Mouse (Mus musculus) megakaryocyte, embryonic 14.5 days (primary cell): ENCODE measurements around the gene Klhdc8b. TPM values are rescaled to one million over a fixed set of nuclear protein-coding genes. Genes with fewer than 3 reads are reported as not detected.

Source experiments
- H3K27me3 ChIP-seq: replicated peaks from 2 replicates; pipeline ENCODE3; 2012; ENCODE audit warnings: inconsistent platforms
- H3K36me3 ChIP-seq: replicated peaks from 2 replicates; pipeline ENCODE3; 2012; ENCODE audit warnings: low read length, inconsistent platforms, mixed read lengths
- H3K4me1 ChIP-seq: 2 replicates; pipeline ENCODE4 v1.6.1; 2012; ENCODE audit warnings: inconsistent platforms
- H3K4me3 ChIP-seq: replicated peaks from 2 replicates; pipeline ENCODE3; 2012; ENCODE audit warnings: moderate library complexity, mild to moderate bottlenecking, inconsistent platforms
- H3K9me3 ChIP-seq: 2 replicates; pipeline ENCODE4 v1.6.1; 2012; ENCODE audit warnings: inconsistent platforms
- FLI1 ChIP-seq: IDR thresholded peaks from 2 replicates; pipeline ENCODE4 v1.6.1; 2012; ENCODE audit warnings: low read length, inconsistent platforms, mixed read lengths
- GATA1 ChIP-seq: IDR thresholded peaks from 3 replicates; pipeline ENCODE4 v1.6.1; 2012; ENCODE audit warnings: mixed read lengths, low read length, inconsistent platforms, borderline replicate concordance
- polyA plus RNA-seq: library from polyadenylated mRNA; stranded (reverse); fragments of >175 nt; gene quantifications from 2 replicates; pipeline ENCODE4 v1.2.3, GENCODE M21; 2012; ENCODE audit warnings: low replicate concordance; ENCODE audit not compliant: insufficient read depth

Gene Klhdc8b
- polyA plus RNA-seq, 1 experiment = 6.5 TPM

- H3K27me3 ChIP-seq = peaks cover 76% of the 10 kb centered on the region
Measured at GRCm38 (mm10) chr9:108483051-108483790, 21.8 kb upstream of the Klhdc8b start.

DNA sequence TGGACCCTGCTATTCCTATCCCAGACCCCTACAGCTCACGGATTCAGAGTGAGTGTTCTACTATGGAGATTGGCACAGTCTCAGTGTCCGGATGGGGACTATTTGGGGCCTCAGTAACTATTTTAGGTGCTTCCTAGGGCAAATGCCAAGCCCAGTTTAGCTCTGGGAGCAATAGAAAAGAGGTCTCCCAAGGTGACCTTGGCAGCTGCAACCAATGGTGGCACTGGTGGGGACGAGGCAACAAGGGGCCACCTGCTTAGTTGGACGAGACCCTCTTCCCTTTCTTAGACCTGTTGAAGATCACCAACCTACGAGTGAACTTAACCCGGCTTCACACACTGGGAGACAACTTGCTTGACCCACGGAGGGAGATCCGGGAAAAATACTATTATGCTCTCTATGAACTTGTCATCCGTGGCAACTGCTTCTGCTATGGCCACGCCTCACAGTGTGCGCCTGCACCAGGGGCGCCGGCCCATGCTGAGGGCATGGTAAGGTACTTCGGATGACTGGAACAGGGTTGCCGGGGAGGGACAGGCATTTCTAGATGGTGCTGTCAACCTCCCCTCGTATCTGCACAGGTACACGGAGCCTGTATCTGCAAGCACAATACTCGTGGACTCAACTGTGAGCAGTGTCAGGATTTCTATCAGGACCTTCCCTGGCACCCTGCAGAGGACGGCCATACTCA is 20.3 kb upstream of the Klhdc8b start:
- Histone ChIP-seq H3K4me1 (peaks cover 30% of the 10 kb centered on the region), H3K27me3 (peaks cover 79% of the 10 kb centered on the region), H3K36me3 (no peaks in the 10 kb centered on the region), H3K4me3 (no peak overlapping the region), H3K9me3 (no peaks in the 10 kb centered on the region)
- TF ChIP-seq GATA1 = no peak

More at GRCm38 (mm10) chr9:108483051-108483790, 21.8 kb upstream of the Klhdc8b start:
- Histone ChIP-seq H3K4me3 (no peak overlapping the region), H3K9me3 (no peaks in the 10 kb centered on the region), H3K4me1 (peaks cover 26% of the 10 kb centered on the region), H3K36me3 (no peaks in the 10 kb centered on the region)
- TF ChIP-seq GATA1 (no peak), FLI1 (no peak)

- Histone ChIP-seq H3K36me3 (no peaks in the 10 kb centered on the region), H3K9me3 (no peaks in the 10 kb centered on the region), H3K27me3 (peaks cover 76% of the 10 kb centered on the region), H3K4me1 (peaks cover 30% of the 10 kb centered on the region), H3K4me3 (no peak overlapping the region)
- TF ChIP-seq GATA1 = no peak
- TF ChIP-seq FLI1 = no peak
Measured at GRCm38 (mm10) chr9:108480813-108481519, 19.6 kb upstream of the Klhdc8b start.

DNA sequence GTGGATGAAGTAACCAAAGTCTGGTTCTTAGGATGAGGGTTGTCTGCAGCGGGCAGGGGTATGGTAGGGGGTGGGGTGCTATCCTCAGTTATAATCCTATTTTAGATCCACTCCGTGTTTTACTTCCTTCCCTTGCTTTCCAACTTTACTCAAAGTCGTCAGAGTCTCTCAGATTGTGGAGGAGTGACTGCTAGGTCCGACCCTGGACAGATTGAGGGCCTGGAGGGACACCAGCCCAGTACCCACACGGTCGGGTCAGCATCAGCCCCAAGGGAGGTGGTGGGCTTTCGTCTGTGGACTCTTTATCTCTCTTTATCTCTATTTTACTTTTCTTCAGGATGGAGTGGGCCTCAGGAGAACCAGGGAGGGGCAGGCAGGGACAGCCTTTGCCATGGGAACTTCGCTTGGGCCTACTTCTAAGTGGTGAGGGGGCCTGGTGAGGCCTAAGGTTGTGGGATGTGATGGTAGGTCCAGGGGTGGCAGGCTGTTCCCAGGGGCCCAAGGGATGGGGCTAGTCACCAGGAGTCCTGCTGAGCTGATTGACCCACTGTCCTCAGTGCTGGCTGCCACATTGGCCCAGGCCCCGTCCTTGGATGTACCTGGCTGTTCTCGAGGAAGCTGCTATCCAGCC is 18.5 kb upstream of the Klhdc8b start, which contains the start of gene Lamb2:
Gene Lamb2 (plus strand): TSS at position 16 of the 631 bp plus-strand sequence.
- Histone ChIP-seq H3K9me3 (no peaks in the 10 kb centered on the region), H3K4me3 (peak within 1 kb of the TSS; percentile 75), H3K36me3 (no peaks in the 10 kb centered on the region), H3K27me3 (peaks cover 65% of the 10 kb centered on the region), H3K4me1 (peaks cover 30% of the 10 kb centered on the region)
- no peak for TF ChIP-seq FLI1
- TF ChIP-seq GATA1 = no peak

- H3K4me3 ChIP-seq = peak overlapping the region; percentile 75
Measured at GRCm38 (mm10) chr9:108479241-108479640, 17.9 kb upstream of the Klhdc8b start.

GRCm38 (mm10) chr9:108478638-108479156 is 17.3 kb upstream of the Klhdc8b start:
- H3K9me3 ChIP-seq = no peaks in the 10 kb centered on the region
- TF ChIP-seq GATA1 (no peak), FLI1 (no peak)
- peaks cover 28% of the 10 kb centered on the region for H3K4me1 ChIP-seq
- peaks cover 61% of the 10 kb centered on the region for H3K27me3 ChIP-seq
- no peaks in the 10 kb centered on the region for H3K36me3 ChIP-seq
- peak overlapping the region; percentile 75 for H3K4me3 ChIP-seq

More at GRCm38 (mm10) chr9:108479241-108479640, 17.9 kb upstream of the Klhdc8b start:
- Histone ChIP-seq H3K9me3 (no peaks in the 10 kb centered on the region), H3K27me3 (peaks cover 65% of the 10 kb centered on the region), H3K4me1 (peaks cover 32% of the 10 kb centered on the region), H3K36me3 (no peaks in the 10 kb centered on the region)
- TF ChIP-seq GATA1 (no peak), FLI1 (no peak)

- no peaks in the 10 kb centered on the region for H3K36me3 ChIP-seq
- H3K4me1 ChIP-seq = peaks cover 20% of the 10 kb centered on the region
- peaks cover 31% of the 10 kb centered on the region for H3K27me3 ChIP-seq
- TF ChIP-seq FLI1 (no peak), GATA1 (no peak)
- H3K4me3 ChIP-seq = no peak overlapping the region
- H3K9me3 ChIP-seq = no peaks in the 10 kb centered on the region
Measured at GRCm38 (mm10) chr9:108474528-108474927, 13.1 kb upstream of the Klhdc8b start.

DNA sequence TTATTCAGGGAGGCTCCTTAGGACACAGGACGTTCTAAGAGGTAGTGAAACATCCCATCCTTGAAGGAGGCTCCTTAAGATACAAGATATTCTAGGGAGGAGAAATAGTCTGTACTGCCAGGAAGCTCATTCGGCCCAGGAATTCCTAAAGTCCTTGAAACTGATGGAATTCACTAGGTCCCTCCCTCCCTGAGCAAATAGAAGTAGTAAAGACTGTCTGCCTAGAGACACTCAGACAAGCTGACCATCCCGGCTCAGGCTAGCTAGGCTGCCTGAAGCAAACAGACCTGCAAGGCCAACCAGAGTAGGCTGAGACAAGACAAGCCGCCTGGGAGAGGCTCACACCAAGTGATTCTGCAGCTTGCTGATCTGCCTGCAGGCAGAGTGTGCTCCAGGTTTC is 8.5 kb upstream of the Klhdc8b start:
- no peak for TF ChIP-seq FLI1
- TF ChIP-seq GATA1 = no peak
- H3K9me3 ChIP-seq = no peaks in the 10 kb centered on the region
- H3K27me3 ChIP-seq = peaks cover 12% of the 10 kb centered on the region
- H3K4me1 ChIP-seq = peaks cover 6% of the 10 kb centered on the region
- no peak overlapping the region for H3K4me3 ChIP-seq
- peaks cover 19% of the 10 kb centered on the region for H3K36me3 ChIP-seq

DNA sequence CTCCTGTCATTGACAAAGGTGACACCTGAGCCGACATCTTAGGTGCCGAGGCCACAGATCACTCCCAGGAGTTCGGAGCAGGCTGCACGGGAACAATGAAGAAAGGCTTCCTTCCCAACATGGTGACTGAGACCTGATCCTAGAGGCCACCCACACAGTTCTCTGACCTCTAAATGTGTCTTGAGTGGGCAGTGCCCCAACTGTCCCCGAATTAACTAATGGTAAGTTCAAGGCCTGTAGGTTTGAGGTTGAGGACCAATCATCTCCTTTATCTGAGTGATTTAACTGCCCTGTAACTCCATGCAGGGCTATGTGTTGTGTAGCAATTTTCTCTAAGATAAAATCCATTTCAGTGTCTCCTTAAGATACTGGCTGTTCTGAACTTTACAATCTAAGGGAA is 8.0 kb upstream of the Klhdc8b start:
- TF ChIP-seq FLI1 (no peak), GATA1 (no peak)
- H3K36me3 ChIP-seq = peaks cover 23% of the 10 kb centered on the region
- peaks cover 3% of the 10 kb centered on the region for H3K4me1 ChIP-seq
- H3K4me3 ChIP-seq = no peak overlapping the region
- H3K9me3 ChIP-seq = no peaks in the 10 kb centered on the region
- H3K27me3 ChIP-seq = peaks cover 12% of the 10 kb centered on the region
